Mouse (Mus musculus) T-cell, adult 2 months (primary cell): ENCODE results near the gene Gpr153.
"Not testable (repeated sequence)": the region's sequence is repeated elsewhere in the genome, so short reads cannot be mapped to it uniquely, and the experiment has no call there.

ENCODE experiments used
- DNase-seq: peaks from one replicate; pipeline ENCODE4 v3.0.0; 2022; ENCODE audit warnings: low spot score

Gene Gpr153

GRCm38 (mm10) chr4:152273621-152274236, at the start of gene Gpr153:
Gene Gpr153 (plus strand): TSS chr4:152274232.
- DNase-seq = no peak

- no peak for DNase-seq
Observed at GRCm38 (mm10) chr4:152226901-152227486, 47.0 kb upstream of the Gpr153 start.

GRCm38 (mm10) chr4:152227749-152228527, 46.1 kb upstream of the Gpr153 start:
- DNase-seq = no peak

- DNase-seq = not testable (repeated sequence)
Observed at GRCm38 (mm10) chr4:152230331-152230730, 43.7 kb upstream of the Gpr153 start.

GRCm38 (mm10) chr4:152231326-152231725, 42.7 kb upstream of the Gpr153 start:
- no peak for DNase-seq

- no peak for DNase-seq
Observed at GRCm38 (mm10) chr4:152232411-152232903, 41.6 kb upstream of the Gpr153 start.

- no peak for DNase-seq
Observed at GRCm38 (mm10) chr4:152239974-152240373, 34.1 kb upstream of the Gpr153 start.

GRCm38 (mm10) chr4:152243241-152243891, 30.7 kb upstream of the Gpr153 start:
- no peak for DNase-seq

- DNase-seq = no peak
Observed at GRCm38 (mm10) chr4:152243969-152244368, 30.1 kb upstream of the Gpr153 start.

- no peak for DNase-seq
Observed at GRCm38 (mm10) chr4:152244545-152245522, 29.2 kb upstream of the Gpr153 start.

- DNase-seq = no peak
Observed at GRCm38 (mm10) chr4:152246011-152246410, 28.0 kb upstream of the Gpr153 start.

- DNase-seq = peak; percentile 10
Observed at GRCm38 (mm10) chr4:152247195-152247594, 26.8 kb upstream of the Gpr153 start.

GRCm38 (mm10) chr4:152250615-152251014, 23.4 kb upstream of the Gpr153 start:
- DNase-seq = no peak

- DNase-seq = no peak
Observed at GRCm38 (mm10) chr4:152253183-152253759, 20.8 kb upstream of the Gpr153 start.

- DNase-seq = no peak
Observed at GRCm38 (mm10) chr4:152257070-152257469, 17.0 kb upstream of the Gpr153 start.

- no peak for DNase-seq
Observed at GRCm38 (mm10) chr4:152260451-152260850, 13.6 kb upstream of the Gpr153 start.

- no peak for DNase-seq
Observed at GRCm38 (mm10) chr4:152262187-152262586, 11.8 kb upstream of the Gpr153 start.

GRCm38 (mm10) chr4:152263089-152263488, 10.9 kb upstream of the Gpr153 start:
- no peak for DNase-seq

GRCm38 (mm10) chr4:152263512-152264176, 10.4 kb upstream of the Gpr153 start:
- no peak for DNase-seq

GRCm38 (mm10) chr4:152264177-152264530, 9.9 kb upstream of the Gpr153 start:
- no peak for DNase-seq
